Mouse (Mus musculus) lung, adult 2 months (tissue): ENCODE data around the gene Kalrn.

Experiments used
- CTCF ChIP-seq: fragments of 200-500 bp; IDR thresholded peaks from 2 replicates; pipeline ENCODE4 v1.5.1; 2011; ENCODE audit warnings: mild to moderate bottlenecking, low read length, control low read depth; ENCODE audit not compliant: insufficient read depth
- POLR2A ChIP-seq: fragments of 200-500 bp; IDR thresholded peaks from 2 replicates; pipeline ENCODE4 v1.6.1; 2011; ENCODE audit warnings: low read depth, mild to moderate bottlenecking, control low read depth, low read length, borderline replicate concordance; ENCODE audit errors: extremely low read depth

- TF ChIP-seq CTCF: no peak
- TF ChIP-seq POLR2A: no peak
Measured at GRCm38 (mm10) chr16:34473891-34474290, 99.4 kb downstream of the Kalrn start.
